Mouse (Mus musculus): ENCODE data around the gene Tnni1. TPM values are rescaled to one million over a fixed set of nuclear protein-coding genes. Genes with fewer than 3 reads are reported as not detected.

The Tnni1 gene
- polyA plus RNA-seq, 1 experiment: 1.3 TPM

DNA sequence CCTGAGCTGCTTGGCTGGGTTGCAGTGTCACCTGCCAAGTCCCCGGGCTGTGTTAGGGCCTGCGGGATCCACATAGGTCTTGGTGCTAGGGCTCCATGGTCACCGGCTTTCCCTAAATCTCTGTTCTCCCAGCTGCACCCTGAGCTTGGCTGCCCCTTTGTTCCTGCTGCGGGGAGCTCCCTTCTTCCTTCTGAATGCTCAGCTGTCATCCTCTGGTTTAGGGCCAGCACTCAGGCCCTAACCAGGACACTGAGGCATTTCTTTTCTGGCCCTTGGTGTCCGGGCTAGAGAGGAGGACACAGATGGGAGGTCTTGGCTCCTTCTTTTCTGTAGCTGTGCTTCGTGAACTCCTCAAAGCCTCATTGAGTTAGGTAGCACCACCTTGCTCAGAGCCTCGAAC is 42.5 kb downstream of the Tnni1 start:
- TF ChIP-seq CTCF (IDR thresholded peaks at IDR 0.05; ENCODE audit: extremely low read depth, insufficient read depth, insufficient read length, insufficient replicate concordance) (no peak), POLR2A (IDR thresholded peaks at IDR 0.05; ENCODE audit: low read depth, low read length) (no peak)
- no peak for DNase-seq (ENCODE audit: low read depth in 1 of 2, low spot score in 2 of 2)
- Histone ChIP-seq H3K4me3 (ENCODE audit: extremely low read depth, insufficient read depth, insufficient read length) (no peak overlapping the region), H3K36me3 (ENCODE audit: control insufficient read depth, insufficient read depth, low read length) (no peaks in the 10 kb centered on the region), H3K27ac (ENCODE audit: insufficient read depth, low read length) (no peak overlapping the region), H3K27me3 (ENCODE audit: control insufficient read depth, insufficient read depth, low read length) (peaks cover 10% of the 10 kb centered on the region), H3K4me1 (ENCODE audit: control insufficient read depth, insufficient read depth, insufficient read length) (peaks cover 5% of the 10 kb centered on the region; the same call in 1 of the 2 replicates)
- WGBS: 87% methylated on average over 7 of the region's 7 CpGs

- H3K36me3 ChIP-seq (ENCODE audit: control insufficient read depth, insufficient read depth, low read length): no peaks in the 10 kb centered on the region
- H3K27me3 ChIP-seq (ENCODE audit: control insufficient read depth, insufficient read depth, low read length): no peaks in the 10 kb centered on the region
- TF ChIP-seq POLR2A (IDR thresholded peaks at IDR 0.05; ENCODE audit: low read depth, low read length) (no peak), CTCF (IDR thresholded peaks at IDR 0.05; ENCODE audit: extremely low read depth, insufficient read depth, insufficient read length, insufficient replicate concordance) (peak; percentile 23; the same call in 1 of the 2 replicates)
- H3K27ac ChIP-seq (ENCODE audit: insufficient read depth, low read length): no peak overlapping the region
- WGBS: 19% methylated on average over 1 of the region's 1 CpGs
- no peaks in the 10 kb centered on the region for H3K4me1 ChIP-seq (ENCODE audit: control insufficient read depth, insufficient read depth, insufficient read length)
- DNase-seq (ENCODE audit: low read depth in 1 of 2, low spot score in 2 of 2): peak in 1 of 2 experiments; percentile 19
- H3K4me3 ChIP-seq (ENCODE audit: extremely low read depth, insufficient read depth, insufficient read length): no peak overlapping the region
These were observed 49.7 kb downstream of the Tnni1 start for GRCm38 (mm10) chr1:135828918-135829317.

DNA sequence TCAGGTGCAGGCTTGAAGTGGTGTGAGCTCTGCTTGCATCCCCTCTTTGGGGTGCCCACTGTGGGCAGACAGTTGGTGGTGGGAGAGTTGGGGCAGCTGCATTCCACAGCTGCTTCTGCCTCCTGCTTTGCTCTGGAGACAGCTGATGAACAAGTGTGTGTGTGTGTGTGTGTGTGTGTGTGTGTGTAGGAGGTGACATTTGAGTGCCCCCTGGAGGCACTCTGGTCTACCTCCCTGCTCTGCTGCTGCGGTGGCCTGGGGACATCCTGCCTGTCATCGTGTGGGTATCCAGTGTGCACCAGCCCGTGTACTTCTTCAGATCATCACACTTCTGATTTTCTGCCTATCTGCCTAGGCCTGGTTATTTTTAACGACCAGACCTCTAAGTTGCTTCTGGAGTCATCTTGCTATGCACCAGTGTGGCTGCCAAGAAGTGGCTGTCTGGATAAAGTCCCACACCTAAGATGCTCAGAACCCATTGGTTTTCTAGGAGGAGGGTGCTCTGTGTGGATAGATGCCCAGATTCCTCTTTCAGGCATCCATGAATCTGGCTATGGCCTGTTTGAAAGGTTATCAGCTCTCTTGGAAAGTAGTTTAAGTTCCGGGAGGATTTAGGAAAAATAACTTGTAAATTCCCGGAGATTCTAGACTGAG is 55.1 kb downstream of the Tnni1 start:
- Histone ChIP-seq H3K27me3 (ENCODE audit: control insufficient read depth, insufficient read depth, low read length) (no peaks in the 10 kb centered on the region), H3K4me1 (ENCODE audit: control insufficient read depth, insufficient read depth, insufficient read length) (no peaks in the 10 kb centered on the region), H3K4me3 (ENCODE audit: extremely low read depth, insufficient read depth, insufficient read length) (no peak overlapping the region), H3K36me3 (ENCODE audit: control insufficient read depth, insufficient read depth, low read length) (no peaks in the 10 kb centered on the region), H3K27ac (ENCODE audit: insufficient read depth, low read length) (no peak overlapping the region)
- whole genome bisulfite sequencing: 47% methylated on average over 6 of the region's 6 CpGs
- TF ChIP-seq CTCF (IDR thresholded peaks at IDR 0.05; ENCODE audit: extremely low read depth, insufficient read depth, insufficient read length, insufficient replicate concordance): no peak
- TF ChIP-seq POLR2A (IDR thresholded peaks at IDR 0.05; ENCODE audit: low read depth, low read length): no peak
- DNase-seq (ENCODE audit: low read depth in 1 of 2, low spot score in 2 of 2): no peak

DNA sequence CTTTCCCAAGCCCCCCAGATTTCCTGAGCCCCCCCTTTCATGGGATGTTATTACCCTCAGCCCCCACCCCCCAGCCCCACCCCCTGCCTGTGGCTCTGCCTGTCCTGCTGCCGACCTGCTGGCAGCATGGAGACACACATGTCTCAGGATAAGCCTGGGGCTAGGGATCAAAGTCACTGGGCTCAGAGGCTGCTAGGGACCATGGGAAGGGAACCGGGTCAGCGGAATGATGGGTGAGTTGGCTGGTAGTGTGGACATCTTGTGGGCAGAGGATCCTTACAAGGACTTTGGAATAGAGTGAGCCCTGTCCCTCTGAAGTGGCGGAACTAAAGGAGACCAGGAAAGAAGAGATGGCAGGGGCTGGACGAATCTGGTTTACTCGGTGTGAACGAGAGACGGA is 55.7 kb downstream of the Tnni1 start:
- Histone ChIP-seq H3K27me3 (ENCODE audit: control insufficient read depth, insufficient read depth, low read length) (no peaks in the 10 kb centered on the region), H3K4me3 (ENCODE audit: extremely low read depth, insufficient read depth, insufficient read length) (no peak overlapping the region), H3K27ac (ENCODE audit: insufficient read depth, low read length) (no peak overlapping the region), H3K4me1 (ENCODE audit: control insufficient read depth, insufficient read depth, insufficient read length) (no peaks in the 10 kb centered on the region), H3K36me3 (ENCODE audit: control insufficient read depth, insufficient read depth, low read length) (no peaks in the 10 kb centered on the region)
- TF ChIP-seq CTCF (IDR thresholded peaks at IDR 0.05; ENCODE audit: extremely low read depth, insufficient read depth, insufficient read length, insufficient replicate concordance): no peak
- DNase-seq (ENCODE audit: low read depth in 1 of 2, low spot score in 2 of 2): no peak
- WGBS: 93% methylated on average over 8 of the region's 8 CpGs

DNA sequence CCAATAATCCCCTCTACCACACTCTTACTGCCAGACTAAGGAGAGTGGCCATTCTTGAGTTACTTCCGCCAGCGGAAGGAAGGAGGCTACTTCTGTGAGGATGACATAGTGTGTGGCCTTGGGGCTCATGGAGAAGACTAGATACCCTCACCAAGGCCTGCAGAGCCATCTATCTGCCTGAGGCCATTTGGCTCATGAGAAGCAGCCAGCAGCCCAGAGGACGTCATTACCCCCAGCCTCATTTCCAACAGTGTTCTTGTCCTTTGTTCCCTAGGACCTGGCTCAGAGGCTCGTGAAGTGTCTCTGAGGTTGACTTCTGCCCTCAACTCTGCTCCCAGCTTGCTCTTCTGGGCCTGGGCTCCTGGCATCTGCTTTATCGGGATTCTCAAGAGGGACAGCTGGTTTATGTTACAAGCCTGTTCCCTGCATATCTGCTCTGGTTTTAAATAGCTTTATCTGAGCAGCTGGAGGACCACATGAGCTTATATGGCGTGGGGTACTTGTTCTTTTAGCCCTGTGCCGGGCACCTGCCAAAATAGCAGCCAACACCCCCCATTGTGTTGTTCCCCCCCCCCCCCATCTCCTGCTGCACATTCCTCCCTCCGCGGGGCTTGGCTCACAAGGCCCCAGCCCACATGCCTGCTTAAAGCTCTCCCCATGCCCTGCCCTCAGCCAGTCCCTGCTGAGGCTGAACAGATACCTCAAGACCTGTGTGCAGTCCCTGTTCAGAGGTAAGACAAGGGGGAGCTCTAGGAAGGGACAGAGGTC is 56.7 kb downstream of the Tnni1 start, which contains the start of gene Tnnt2:
Gene Tnnt2, plus strand, starts transcription at position 639 of the 768 bp plus-strand sequence.
- Histone ChIP-seq H3K27me3 (ENCODE audit: control insufficient read depth, insufficient read depth, low read length) (no peaks in the 10 kb centered on the region), H3K4me3 (ENCODE audit: extremely low read depth, insufficient read depth, insufficient read length) (no peak within 1 kb of the TSS), H3K4me1 (ENCODE audit: control insufficient read depth, insufficient read depth, insufficient read length) (0 out of 2 replicates have a peak, but pooled peaks cover 4% of the 10 kb centered on the region), H3K36me3 (ENCODE audit: control insufficient read depth, insufficient read depth, low read length) (no peaks in the 10 kb centered on the region), H3K27ac (ENCODE audit: insufficient read depth, low read length) (no peak within 1 kb of the TSS)
- no peak for TF ChIP-seq POLR2A (IDR thresholded peaks at IDR 0.05; ENCODE audit: low read depth, low read length)
- no peak for TF ChIP-seq CTCF (IDR thresholded peaks at IDR 0.05; ENCODE audit: extremely low read depth, insufficient read depth, insufficient read length, insufficient replicate concordance)
- 75% methylated on average over 9 of the region's 9 CpGs for WGBS
- no peak for DNase-seq (ENCODE audit: low read depth in 1 of 2, low spot score in 2 of 2)

DNA sequence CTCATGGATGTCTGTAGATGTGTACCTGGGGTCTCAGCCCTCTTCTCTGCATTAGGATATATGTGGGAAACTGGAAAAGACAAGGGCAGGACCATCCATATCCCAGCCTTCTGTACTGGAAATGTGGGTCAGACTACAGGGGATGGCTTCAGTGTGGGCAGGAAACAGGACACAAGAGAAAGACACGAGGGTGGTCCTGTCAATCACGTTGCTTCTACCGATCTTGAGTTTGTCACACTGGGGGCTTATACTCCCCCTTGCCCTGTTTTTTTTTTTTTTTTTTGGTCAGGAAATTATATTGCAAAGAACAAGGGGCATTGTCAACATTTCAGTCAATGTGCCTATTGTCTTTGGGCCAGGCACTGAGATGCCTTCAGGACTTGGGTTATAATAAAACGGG is 59.4 kb downstream of the Tnni1 start:
- H3K4me1 ChIP-seq (ENCODE audit: control insufficient read depth, insufficient read depth, insufficient read length): peaks cover 8% of the 10 kb centered on the region; the same call in 1 of the 2 replicates
- no peak for DNase-seq (ENCODE audit: low read depth in 1 of 2, low spot score in 2 of 2)
- WGBS: 72% methylated on average over 4 of the region's 4 CpGs
- no peak overlapping the region for H3K4me3 ChIP-seq (ENCODE audit: extremely low read depth, insufficient read depth, insufficient read length)
- TF ChIP-seq POLR2A (IDR thresholded peaks at IDR 0.05; ENCODE audit: low read depth, low read length): no peak
- no peak for TF ChIP-seq CTCF (IDR thresholded peaks at IDR 0.05; ENCODE audit: extremely low read depth, insufficient read depth, insufficient read length, insufficient replicate concordance)
- no peaks in the 10 kb centered on the region for H3K36me3 ChIP-seq (ENCODE audit: control insufficient read depth, insufficient read depth, low read length)
- no peaks in the 10 kb centered on the region for H3K27me3 ChIP-seq (ENCODE audit: control insufficient read depth, insufficient read depth, low read length)
- no peak overlapping the region for H3K27ac ChIP-seq (ENCODE audit: insufficient read depth, low read length)

GRCm38 (mm10) chr1:135839065-135839464 is 59.8 kb downstream of the Tnni1 start:
- Histone ChIP-seq H3K27me3 (ENCODE audit: control insufficient read depth, insufficient read depth, low read length) (no peaks in the 10 kb centered on the region), H3K4me1 (ENCODE audit: control insufficient read depth, insufficient read depth, insufficient read length) (peaks cover 8% of the 10 kb centered on the region; the same call in 1 of the 2 replicates), H3K4me3 (ENCODE audit: extremely low read depth, insufficient read depth, insufficient read length) (no peak overlapping the region), H3K27ac (ENCODE audit: insufficient read depth, low read length) (no peak overlapping the region), H3K36me3 (ENCODE audit: control insufficient read depth, insufficient read depth, low read length) (no peaks in the 10 kb centered on the region)
- WGBS: 88% methylated on average over 6 of the region's 6 CpGs
- TF ChIP-seq POLR2A (IDR thresholded peaks at IDR 0.05; ENCODE audit: low read depth, low read length): no peak
- TF ChIP-seq CTCF (IDR thresholded peaks at IDR 0.05; ENCODE audit: extremely low read depth, insufficient read depth, insufficient read length, insufficient replicate concordance): no peak
- DNase-seq (ENCODE audit: low read depth in 1 of 2, low spot score in 2 of 2): no peak
